Mouse (Mus musculus) testis, postnatal 10 days (tissue): ENCODE results near the gene Acin1.
"Not testable (repeated sequence)": the region's sequence is repeated elsewhere in the genome, so short reads cannot be mapped to it uniquely, and the experiment has no call there.

Experiments
- DNase-seq: peaks from one replicate; pipeline ENCODE4 v3.0.0; 2021; ENCODE audit warnings: low spot score

Acin1 gene

GRCm38 (mm10) chr14:54642224-54642944, 44.3 kb downstream of the Acin1 start:
- DNase-seq = peak; percentile 50

GRCm38 (mm10) chr14:54641305-54641969, 45.3 kb downstream of the Acin1 start, which contains the start of gene Cdh24:
Gene Cdh24, minus strand, starts transcription at chr14:54641364.
- peak; percentile 94 for DNase-seq

GRCm38 (mm10) chr14:54640946-54641304, 45.8 kb downstream of the Acin1 start, which contains the start of gene Gm17606:
Gene Gm17606, plus strand, starts transcription at chr14:54640952.
- no peak for DNase-seq

GRCm38 (mm10) chr14:54640121-54640520, 46.6 kb downstream of the Acin1 start:
- DNase-seq = no peak

DNA sequence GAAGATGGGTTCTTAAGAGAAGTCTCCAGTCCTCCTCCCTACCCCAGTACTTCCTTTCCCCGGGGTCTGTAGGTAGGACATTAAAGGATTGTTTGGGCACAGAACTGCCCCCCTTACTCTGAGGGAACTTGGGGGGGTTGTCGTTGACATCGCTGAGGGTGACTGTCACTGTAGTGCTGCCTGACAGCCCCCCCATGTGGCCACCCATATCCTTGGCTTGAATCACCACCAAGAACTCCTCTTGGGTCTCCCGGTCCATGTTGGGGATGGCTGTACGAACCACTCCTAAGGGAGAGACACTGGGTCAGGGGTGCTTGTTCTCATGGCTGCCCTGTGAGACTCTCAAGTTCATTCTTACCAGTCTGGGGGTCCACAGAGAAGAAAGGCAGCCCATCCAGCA, 48.5 kb downstream of the Acin1 start:
- DNase-seq = no peak

DNA sequence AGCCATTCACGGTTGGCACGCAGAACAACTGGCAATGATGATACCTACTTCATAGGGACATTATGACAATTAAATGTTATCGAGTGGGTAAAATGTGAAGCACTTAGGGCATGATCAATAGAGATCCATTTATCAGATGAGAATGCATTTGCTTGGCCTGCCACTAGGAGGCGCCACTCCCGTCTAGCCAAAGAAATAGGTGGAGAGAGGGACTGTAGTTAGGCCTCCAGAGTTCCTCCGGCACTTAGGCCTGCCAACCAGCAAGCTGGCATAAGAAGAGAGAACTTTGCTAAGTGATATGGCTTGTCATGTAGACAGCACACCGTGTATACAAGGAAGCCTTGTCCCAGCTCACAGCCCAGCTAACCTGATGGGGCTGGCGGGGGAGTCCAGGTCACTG, 49.8 kb downstream of the Acin1 start:
- peak; percentile 73 for DNase-seq

DNA sequence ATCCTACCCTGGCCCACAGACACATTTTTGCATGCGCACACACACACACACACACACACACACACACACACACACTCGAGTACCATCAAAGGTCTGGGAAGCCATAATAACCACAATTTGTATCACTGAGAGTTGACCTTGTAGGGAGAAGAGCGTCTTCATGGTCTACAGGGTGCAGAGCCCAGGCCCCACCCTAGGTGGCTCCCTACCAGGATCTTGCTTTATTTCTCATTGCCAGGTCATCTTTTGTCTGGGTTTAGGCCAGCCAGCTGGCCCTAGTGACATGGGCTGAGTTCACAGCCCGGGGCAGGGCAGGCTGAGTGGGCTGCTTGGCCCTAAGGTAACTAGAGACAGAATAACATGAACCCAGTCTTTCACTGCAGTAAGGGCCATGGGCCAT, 52.5 kb downstream of the Acin1 start:
- no peak for DNase-seq

DNA sequence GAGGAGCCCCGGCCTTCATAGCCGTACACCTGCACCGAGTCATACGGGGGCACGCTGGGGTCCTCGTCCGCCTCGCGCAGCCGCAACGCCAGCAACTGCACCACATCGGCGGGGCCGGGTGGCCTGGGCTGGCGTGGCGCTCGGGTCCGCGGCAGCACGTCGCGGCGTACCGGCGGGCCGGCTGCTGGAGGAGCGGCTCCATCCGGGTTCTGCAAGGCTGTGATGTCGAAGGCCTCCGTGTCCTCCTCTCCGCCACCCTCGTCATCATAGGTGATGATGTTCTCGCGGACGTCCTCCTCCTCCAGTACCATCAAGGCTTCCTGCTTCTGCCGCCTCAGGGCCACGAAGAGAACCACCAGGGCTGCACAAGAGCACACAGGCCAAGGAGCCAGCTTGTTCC, 54.5 kb downstream of the Acin1 start:
- no peak for DNase-seq

GRCm38 (mm10) chr14:54631240-54631599, 55.5 kb downstream of the Acin1 start:
- no peak for DNase-seq

DNA sequence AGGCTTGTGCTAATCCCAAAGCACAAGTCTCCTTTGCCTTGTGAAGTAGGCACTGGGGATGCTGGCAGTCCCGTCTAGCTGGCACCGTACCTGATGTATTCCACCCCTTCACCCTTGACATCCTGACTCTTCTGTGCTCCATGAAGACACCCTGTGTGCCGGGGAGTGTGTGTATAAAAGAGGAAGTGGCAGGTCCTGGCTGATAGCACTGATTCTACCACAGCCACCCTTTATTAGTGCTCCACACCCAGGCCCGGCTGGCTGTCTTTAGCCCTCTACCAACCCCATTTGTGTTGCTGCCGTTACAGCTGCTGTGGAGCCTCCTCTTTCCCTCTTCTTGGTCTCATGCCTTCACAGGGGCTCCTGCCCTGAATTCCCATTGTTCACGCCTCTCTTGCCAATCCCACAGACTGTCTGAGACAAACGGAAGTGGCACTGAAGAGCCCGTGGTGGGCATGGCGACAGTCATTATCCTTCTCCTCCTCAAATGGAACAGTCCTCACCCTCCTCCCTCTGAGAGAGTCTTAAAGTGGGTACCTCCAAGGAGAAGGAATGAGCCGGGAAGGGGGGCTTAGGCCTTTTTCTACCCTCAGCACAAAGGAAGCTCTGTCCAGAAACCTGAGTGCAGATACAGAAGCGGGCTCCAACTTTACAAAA, 56.0 kb downstream of the Acin1 start:
- no peak for DNase-seq

DNA sequence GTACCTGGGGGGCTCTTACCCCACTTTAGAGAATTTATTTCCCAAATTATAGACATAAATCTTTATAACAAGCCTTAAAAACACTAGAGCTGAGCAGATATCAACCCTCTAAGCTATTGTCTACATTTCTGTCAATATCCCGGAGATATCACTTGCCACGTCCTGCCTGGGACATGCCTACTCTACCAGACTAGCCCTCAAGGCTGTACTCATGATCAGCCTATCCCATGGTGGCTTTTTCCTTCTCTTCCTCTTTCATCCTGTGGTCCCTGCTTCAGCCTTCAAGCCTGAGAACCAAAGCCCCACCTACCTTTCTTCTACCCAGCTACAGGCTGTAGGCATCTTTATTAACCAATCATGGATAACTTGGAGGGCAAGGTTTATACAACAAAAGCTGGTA, 56.9 kb downstream of the Acin1 start:
- no peak for DNase-seq

GRCm38 (mm10) chr14:54628103-54628502, 58.6 kb downstream of the Acin1 start:
- no peak for DNase-seq

- no peak for DNase-seq
These were observed 61.8 kb downstream of the Acin1 start for GRCm38 (mm10) chr14:54624976-54625375.

DNA sequence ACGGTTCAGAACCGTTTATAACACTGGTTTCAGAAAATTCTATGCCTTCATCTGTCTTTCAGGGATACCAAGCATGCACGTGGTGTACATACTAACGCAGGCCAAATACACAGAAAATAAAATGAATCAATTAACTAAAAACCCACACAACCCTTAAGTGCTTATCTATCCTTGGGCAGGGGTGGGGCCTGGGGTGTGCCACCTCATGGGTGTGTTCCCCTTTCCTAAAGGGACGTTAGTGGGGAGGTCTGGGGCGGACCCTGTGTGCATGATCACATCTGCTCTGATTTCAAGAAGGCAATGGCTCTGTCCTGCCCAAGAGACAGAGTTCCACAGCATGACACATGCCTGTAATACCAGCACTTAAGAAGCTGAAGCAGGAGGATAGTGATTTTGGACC, 63.4 kb downstream of the Acin1 start:
- no peak for DNase-seq

DNA sequence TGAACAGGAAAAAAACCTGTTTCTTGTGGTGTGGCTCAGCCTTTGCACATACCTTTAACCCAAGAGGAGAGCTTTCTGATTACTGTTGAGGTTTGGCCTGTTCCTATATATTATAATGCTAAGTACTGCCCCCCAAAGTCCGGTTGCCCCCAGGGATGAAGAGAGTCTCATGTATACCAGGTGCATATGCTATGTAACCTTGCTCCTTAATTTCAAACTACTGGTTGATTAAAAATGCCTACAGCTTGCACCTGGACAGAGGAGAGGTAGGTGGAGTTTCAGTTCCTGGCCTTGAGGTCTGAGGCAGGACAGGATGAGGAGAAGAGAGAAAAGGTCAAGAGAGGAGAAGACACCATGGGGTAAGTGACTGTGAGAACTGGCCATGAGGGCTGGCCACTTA, 65.6 kb downstream of the Acin1 start, which contains the start of gene Psmb11:
TSS of gene Psmb11 (plus strand) at position 301 of the 400 bp plus-strand sequence.
- no peak for DNase-seq

GRCm38 (mm10) chr14:54617897-54618365, 68.8 kb downstream of the Acin1 start, which contains the start of gene Psmb5:
Gene Psmb5, minus strand, starts transcription at chr14:54618022.
- peak; percentile 90 for DNase-seq

GRCm38 (mm10) chr14:54617152-54617896, 69.4 kb downstream of the Acin1 start:
- no peak for DNase-seq

DNA sequence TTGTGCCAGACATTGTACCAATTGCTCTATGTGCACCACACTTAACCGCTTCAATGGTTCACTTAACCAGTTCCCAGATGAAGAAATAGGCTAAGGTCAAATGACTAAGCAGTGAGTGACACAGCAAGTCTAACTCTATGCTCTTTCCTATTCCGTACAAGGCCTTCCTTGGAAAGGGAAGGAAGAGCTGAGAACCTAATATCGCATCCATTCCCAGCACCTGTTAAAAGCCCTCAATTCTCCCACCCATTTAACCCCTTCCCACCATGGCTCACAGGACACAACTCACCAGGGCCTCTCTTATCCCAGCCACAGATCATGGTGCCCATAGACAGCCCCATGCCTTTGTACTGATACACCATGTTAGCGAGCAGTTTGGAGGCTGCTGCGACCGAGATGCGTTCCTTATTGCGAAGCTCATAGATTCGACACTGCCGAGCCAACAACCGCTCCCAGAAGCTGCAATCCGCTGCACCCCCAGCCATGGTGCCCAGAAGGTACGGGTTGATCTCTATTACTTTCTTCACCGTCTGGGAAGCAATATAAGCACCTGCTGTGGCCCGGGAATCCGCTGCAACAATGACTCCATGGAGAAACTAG, 70.4 kb downstream of the Acin1 start:
- DNase-seq = no peak

- not testable (repeated sequence) for DNase-seq
These were observed 72.6 kb downstream of the Acin1 start for GRCm38 (mm10) chr14:54614130-54614529.

GRCm38 (mm10) chr14:54610648-54611047, 76.1 kb downstream of the Acin1 start:
- no peak for DNase-seq

- DNase-seq = no peak
These were observed 76.8 kb downstream of the Acin1 start for GRCm38 (mm10) chr14:54609962-54610361.

GRCm38 (mm10) chr14:54609245-54609644, 77.5 kb downstream of the Acin1 start:
- DNase-seq = no peak
